Mouse (Mus musculus) adrenal gland (tissue): Measurements from ENCODE around the gene Robo4.

Experiments used
- intact Hi-C: fragments of 180-260 bp; cut with DNase I; formaldehyde crosslinking; loops from one replicate; pipeline ENCODE4 v1.15.1; 2025

The Robo4 gene

DNA sequence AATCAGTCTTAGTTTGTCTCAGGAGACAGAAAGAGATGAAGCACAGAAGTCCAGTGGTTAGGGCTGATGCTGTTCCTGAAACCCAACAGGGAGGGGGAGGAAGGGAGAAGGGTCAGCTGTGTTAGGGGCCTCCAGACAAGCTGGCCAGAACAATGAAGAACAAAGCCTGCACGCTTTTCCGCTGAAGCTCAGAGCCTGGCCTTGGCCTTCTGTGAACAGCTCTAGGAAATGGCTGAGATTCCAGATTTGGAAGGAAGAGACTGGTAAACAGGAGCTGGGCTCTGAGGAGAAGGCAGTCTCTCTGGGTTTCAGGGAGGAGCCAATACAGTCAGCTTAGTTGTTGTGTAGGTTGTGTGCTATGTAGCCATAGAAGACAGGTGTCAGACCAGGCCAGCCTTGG lies 1.1 kb upstream of the Robo4 start:
- intact Hi-C loops = no loop called here

DNA sequence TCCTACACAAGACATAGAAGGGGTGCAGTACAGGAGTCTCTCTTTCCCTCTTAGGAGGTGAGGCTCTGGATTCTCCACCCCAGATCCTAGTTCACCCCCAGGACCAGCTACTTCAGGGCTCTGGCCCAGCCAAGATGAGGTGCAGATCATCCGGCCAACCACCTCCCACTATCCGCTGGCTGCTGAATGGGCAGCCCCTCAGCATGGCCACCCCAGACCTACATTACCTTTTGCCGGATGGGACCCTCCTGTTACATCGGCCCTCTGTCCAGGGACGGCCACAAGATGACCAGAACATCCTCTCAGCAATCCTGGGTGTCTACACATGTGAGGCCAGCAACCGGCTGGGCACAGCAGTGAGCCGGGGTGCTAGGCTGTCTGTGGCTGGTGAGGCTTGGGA lies 804 bp downstream of the Robo4 start:
- intact Hi-C loops = no loop called here

DNA sequence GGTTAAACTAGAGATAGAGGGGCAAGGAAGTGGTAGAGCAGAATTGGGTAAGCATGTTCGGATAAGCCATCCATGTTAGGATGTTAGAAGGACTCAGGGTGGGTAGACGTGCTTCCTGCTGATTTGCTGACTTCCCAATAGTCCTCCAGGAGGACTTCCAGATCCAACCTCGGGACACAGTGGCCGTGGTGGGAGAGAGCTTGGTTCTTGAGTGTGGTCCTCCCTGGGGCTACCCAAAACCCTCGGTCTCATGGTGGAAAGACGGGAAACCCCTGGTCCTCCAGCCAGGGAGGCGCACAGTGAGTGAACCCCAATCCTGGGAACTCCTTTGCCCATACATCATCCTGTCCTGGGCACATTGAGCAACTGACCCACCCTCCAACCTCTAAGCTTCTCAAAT lies 1.3 kb downstream of the Robo4 start:
- intact Hi-C loops = no loop called here

DNA sequence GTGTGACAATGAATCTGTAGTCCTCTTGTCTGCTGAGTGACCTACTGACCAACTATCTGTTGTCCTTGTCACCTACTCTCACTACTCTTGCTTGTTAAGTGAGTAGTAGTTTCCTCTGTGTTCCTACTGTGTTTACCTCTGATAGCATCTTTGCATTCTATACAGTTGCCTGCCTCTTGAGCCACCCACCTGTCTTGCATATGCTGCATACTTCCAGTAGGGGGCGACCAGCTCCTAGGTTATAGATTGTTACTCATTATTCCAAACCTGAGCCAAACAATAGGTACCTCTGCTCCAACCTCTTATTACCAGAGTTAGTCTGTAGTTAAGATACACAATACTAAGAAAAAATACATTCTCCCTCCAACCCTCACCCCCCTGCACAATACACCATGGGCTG lies 4.7 kb downstream of the Robo4 start:
- intact Hi-C loops = no loop called here

DNA sequence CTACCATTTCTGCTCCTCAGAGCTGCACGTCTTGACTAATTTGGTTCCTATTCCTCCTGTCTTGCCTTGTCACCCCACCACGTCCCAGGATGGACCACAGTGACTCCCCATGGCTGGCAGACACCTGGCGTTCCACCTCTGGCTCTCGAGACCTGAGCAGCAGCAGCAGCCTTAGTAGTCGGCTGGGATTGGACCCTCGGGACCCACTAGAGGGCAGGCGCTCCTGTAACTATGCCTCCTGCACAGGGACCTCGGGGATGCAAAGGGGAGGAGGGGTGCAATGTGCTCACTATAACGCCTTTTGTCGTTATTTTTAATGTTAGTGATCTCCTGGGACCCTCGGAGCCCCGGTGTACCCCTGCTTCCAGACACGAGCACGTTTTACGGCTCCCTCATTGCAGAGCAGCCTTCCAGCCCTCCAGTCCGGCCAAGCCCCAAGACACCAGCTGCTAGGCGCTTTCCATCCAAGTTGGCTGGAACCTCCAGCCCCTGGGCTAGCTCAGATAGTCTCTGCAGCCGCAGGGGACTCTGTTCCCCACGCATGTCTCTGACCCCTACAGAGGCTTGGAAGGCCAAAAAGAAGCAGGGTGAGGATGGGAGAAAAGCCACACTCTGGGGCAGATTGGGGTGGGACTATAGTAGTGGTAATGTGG lies 6.3 kb downstream of the Robo4 start:
- intact Hi-C loops = no loop called here

DNA sequence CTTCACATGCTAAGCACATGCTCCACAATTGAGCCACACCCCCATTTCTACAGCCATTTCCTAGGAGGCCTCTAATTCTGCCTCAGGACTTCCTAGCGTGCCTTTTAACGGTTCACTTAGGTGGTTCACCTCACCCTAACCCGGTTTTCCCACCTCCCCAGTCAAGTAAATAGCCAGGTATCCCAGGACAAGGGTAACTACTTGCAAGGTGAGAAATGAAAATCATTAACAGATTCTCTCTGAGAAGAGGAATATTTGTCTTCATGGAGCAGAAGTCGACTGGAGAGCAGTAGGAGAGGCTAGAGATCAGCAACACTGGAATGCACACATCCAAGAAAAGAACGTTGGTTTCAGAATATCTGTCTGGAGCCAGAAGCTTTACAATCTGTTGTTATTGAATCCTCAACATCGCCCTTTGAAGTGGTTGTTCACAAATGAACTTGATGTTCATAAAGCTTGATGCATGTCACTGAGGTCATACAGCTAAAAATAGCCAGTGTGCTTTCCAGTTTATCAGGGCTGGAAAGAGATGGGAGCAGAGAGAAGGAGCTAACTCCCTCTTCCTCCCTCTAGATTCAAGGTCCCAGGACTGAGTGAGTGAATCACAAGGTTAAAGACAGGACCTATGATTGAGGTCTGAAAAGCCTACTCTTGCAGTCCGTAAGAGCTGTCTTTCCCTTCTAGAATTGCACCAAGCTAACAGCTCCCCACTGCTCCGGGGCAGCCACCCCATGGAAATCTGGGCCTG lies 8.2 kb downstream of the Robo4 start:
- intact Hi-C loops = no loop called here

DNA sequence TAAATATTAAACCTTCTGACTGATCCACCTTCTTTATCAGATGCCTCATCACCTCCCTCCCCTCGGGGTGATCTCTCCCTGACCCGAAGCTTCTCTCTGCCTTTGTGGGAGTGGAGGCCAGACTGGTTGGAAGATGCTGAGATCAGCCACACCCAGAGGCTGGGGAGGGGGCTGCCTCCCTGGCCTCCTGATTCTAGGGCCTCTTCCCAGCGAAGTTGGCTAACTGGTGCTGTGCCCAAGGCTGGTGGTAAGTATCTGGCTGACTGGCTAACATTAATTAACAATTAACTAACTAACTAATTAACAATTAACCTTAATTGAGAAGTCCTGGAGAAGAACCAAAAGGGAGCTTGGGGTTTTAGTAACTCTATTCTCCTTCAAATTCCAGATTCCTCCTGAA lies 11.3 kb downstream of the Robo4 start:
- intact Hi-C loops = no loop called here

DNA sequence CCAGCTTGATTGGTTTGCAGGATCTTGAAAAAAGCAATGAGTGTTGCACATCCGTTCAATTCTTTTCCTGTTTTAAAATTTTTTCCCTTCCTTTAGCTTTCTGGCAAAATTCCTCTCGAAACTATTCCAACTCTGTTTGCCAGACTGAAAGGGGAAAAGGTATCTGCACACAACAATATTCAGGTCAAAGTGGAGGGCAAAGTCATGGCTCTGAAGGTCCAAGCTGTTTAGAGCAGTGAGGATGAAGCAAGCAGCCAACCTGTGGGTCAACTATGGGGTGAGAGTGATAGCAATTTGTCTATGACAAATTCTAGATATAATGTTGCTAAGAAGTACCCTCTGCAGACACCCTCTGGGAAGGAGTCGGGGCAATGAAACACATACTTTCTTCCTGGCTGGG lies 13.0 kb downstream of the Robo4 start:
- intact Hi-C loops = no loop called here

DNA sequence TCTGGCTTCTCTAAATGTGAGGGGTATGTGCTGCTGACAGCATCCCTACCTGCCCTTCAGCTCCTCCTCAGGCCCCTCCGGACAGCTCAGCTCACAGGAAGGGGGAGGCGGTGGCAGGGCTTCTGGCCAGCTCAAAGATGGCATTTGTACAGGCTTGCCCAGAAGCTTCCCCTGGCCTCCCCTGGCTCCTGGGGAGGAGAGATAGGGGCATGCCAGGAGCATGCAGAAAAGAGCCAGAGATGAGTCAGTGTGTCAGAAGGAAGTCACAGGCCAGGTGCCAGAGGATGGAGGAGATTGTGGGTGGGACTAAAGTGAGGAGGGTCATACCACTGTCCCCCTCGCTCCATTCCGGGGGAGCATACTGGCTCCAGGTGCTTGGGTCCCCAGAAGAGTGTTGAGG lies 17.1 kb downstream of the Robo4 start:
- intact Hi-C loops = no loop called here

DNA sequence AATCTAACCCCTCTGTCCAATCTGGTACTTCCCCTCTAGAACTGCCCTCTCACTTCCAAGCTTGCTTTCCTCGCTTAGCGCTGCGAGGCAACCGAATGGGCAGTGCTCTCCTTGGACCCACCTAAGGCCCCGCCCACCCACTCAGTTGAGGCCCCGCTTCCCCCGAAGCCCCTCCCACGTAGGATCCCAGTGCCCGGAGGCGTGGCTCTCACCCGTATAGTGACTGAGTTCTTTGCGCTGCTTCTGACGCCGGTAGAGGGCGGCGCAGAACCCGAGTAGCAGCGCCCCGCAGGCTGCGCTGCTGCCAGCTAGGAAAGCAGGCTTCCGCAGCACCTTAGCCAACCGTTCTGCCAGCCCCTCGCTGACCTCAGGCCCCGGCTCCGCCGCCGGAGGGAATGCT lies 19.0 kb downstream of the Robo4 start:
- intact Hi-C loops = no loop called here

DNA sequence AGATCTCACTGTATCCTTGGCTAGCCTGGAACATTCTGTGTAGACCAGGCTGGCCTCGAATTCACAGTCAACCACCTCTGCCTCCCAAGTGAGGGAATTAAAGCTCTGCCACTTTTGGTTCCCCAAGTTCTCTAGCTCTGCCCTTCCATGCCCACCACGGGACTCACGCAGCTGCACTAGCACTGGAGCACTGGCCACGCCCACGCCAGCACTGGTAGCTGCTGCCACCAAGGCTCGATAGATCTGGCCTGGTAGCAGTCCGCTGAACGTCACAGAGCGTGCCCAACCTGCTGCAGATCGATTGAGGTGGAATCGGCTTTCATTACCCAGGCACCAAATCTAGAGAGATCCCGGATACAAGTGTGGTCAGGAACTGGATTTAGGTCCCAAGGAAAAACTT lies 19.5 kb downstream of the Robo4 start:
- intact Hi-C loops = no loop called here

DNA sequence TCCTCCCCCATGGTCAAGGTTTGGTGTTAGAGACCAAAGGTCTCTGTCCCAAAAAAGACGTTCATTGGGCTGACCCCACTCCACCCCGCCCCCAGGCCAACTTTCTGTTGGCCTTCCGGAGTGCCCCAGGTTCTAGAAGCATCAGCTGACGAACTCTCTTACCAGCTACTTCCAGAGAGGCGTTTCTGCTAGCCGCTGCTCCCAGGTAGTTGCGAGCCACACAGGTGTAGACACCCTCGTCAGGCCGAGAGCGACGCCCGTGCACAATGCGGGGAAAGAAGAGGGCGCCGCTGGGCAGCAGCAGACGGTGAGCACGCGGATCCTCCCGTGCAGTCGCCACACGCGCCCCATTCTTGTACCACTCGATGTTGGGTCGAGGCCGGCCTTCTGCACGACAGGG lies 27.6 kb downstream of the Robo4 start:
- intact Hi-C loops = no loop called here

DNA sequence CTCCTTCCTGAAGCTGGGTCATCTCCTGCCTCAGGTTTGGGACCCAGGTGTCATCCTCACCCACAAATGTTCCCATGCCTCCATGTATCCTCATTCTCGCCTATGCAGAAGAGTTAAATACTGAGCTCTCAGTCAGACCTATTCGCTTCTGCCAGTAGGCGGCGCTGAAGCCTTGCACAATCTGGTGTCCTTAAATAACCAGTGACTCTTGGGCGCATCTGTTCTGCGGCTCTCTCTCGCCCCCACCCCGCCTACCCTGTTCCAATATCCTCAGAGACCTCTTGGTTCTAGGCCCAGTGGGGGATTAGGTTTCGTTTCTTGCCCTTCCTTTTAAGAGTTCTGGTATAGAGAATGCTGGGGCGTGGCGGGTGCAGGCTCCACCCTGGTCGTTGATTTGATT lies 28.9 kb downstream of the Robo4 start:
- intact Hi-C loops = loop anchor here (2.0 to 10.0 kb wide), 2 partner anchors 114 to 186 kb away; no protein-coding TSS in a partner anchor

DNA sequence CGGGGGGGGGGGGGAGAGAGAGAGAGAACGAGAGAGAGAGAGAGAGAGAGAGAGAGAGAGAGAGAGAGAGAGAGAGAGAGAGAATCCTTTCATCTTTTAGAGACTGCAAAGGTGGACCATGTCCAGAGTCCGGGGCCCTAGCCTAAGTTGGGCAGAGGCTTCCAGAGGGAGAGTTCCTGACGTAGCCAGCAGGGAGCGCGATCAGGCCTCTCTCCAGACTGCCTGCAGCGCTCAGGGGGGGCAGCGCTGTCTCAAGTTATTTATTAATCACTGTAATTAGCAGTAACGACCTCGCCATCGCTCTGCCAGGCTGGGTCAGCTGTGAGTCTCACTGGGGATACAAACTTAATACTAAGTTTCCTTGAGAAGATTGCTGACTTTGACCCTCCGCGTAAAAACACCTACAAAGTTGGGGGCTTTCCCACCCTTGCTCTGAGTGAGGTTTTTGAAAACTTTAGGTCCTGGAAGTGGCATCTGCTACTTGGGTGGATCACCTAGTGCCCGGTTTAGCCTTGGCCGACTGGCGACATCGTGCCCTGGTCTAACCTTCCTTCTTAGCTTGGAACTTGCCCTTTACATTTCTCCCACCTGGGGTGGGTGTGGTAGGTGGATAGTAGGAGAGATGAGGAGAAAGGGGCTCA lies 30.4 kb downstream of the Robo4 start:
- intact Hi-C loops = loop anchor here (10.0 kb wide), 1 partner anchor 113 kb away; no protein-coding TSS in a partner anchor

DNA sequence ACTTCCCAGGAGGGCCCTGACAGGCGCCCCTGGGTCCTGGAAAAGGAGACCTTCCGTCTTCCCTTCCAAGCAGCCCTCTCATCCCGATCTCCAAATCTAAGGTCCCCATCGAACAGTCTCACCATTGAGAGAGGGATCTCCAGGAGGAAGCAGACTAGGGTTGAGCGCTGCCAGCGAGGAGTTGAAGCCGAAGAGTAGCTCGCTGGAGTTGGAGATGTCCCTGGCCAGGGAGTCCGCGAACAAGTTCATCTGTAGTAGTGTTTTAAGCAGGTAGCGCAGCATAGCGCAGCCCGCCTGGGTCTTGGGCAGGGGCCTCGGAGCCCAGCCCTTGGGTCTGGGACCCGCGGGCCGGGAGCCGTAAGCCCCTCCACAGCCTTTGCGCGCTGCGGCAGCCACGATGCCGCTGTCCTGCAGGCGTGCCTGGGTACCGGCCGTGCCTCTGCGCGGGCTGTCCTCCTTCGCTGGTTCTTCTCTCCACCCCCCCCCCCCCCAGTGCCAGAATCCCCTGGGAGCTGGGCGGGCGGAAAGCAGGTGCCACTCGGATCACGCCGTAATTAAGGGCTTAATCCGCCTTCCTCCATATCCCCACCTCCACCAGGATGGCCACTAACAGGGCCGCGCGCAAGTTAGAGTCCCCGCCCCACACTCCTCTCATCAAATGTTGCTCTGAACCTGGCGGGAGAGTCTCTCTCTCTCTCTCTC lies 31.2 kb downstream of the Robo4 start, which contains the start of gene Robo3:
Robo3 (minus strand) TSS at position 527 of the 702 bp plus-strand sequence.
- intact Hi-C loops = loop anchor here (10.0 kb wide), 1 partner anchor 112 kb away; no protein-coding TSS in a partner anchor

DNA sequence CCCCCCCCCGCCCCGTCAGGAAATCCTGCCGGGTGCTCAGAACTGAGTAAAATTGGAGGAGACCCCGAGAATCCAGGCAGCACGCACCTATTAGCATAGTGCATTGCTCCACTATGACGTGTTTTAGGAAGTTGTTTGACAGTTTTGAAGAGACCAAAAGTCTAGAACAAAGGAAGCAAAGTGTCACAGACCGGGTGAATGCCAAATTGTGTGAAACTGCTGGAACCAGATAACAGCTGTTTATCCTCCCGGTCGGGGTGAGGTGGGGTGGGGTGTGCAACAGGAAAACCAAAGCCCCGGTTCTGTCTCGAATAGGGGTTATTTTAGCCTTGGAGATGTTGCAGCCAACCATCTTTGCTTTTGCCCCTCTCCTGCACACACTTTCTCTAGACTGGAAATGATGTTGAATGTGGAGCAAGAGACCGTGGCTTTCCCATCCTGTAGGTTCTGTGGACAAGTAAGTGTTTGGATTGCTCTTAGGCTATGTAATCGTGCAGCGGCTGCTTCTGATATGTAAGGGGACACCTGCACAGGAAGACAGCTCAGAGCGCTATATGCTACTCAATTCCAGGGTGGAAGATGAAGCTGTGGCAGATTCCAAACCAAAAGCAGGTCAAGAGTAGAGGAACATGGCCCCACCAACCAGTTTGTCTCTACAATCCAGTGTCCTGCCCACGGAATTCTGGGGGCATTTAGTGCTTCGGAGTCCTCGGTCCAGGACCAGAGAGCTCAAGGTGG lies 32.3 kb downstream of the Robo4 start:
- intact Hi-C loops = loop anchor here (10.0 kb wide), 1 partner anchor 111 kb away; no protein-coding TSS in a partner anchor

DNA sequence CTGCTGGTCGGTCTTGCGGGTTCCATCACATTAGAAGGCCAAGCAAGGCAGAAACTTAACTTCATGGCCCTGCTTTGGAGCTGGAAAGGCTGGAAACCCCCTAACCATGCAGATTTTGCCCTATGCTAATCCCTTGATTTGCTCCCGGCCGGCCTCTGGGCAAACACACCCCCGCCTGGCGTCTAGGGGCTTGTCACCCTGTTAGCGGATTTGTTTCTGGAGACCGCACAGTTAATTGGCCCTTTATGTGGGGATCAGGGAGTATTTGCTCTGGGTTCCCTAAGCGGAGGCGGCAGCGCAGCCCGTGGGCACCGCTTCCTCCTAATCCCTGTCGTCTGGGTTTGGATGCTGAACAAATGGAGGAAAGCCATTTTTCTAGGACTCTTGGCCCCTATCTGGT lies 33.2 kb downstream of the Robo4 start:
- intact Hi-C loops = loop anchor here (10.0 kb wide), 1 partner anchor 110 kb away; no protein-coding TSS in a partner anchor

DNA sequence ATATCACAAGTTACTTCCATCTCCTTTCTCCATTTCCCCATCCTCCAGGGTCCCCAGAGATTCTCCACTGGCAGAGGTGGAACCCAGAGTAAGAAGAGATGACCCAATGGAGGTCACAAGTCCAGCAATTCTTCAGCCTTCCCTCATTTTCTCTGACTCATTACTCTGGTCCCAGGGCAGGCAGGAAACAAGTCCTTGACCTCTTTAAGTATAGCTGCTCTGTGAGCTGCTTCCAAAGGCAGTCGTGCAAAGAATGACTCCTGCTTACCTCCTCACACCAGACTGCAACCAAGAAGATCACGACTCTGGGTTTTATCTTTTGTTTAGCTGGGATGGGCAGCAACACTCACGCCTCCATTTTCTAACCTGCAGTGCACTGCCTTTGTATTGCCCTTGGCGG lies 33.9 kb downstream of the Robo4 start:
- intact Hi-C loops = loop anchor here (10.0 kb wide), 1 partner anchor 109 kb away; no protein-coding TSS in a partner anchor

DNA sequence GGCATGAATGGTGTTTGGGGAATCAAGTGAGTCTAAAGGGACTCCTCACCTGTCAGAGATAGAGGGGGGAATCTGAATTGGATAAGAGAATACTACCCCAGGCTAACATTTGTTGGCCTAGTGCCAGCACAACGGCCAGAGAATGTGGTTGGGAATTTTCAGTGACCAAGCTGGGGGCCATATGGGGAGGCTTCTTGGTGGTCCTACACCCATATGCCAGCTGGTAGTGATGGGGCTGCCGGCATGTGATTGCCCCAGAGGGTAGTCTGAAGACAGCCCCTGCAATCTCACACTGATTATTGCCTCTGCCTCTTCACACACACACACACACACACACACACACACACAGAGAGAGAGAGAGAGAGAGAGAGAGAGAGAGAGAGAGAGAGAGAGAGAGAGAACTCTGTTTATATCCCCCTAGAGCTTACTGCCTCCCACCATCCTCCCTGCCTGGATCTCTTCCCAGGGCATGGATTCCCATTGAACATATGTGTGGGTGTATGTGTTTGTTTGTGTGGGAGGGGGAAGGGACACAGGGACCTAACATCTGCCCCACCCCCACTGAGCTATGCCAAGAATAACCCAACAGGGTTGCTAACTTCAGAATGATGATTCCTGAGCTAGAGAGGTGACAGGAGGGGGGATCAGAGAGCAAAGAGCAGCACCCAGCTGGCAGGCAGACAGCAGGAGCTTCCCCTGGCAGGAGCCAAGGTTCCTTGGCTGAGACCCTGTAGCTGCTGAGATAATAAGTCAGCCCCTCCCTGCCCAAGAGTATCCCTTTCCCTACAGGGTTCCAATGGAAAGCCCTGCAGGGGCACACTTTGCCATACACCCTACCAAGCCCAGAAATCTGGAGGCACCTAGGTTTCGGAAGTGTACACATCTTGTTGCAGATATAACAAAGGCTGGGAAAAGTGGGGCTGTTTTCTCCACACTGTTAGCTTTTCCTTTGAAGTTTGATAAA lies 36.4 kb downstream of the Robo4 start:
- intact Hi-C loops = loop anchor here (10.0 kb wide), 1 partner anchor 107 kb away; no protein-coding TSS in a partner anchor

DNA sequence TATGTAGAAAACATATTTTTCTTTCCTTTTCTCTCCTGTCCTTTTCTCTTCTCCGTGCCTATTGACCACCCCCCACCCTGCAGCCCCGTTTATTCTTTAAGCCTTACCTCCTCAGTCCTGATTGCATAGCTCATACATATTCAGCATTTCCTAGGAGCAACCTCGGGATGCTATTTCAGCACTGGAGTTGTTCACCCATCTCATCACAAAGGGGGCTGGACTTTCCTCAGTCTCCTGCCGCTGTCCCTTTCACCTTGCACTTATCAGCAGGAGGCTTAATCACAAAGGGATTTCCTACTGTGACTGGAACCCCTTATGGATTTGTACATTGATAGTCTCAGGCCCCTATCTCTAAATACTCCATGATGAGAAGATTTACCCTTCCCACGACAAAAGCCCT lies 50.7 kb downstream of the Robo4 start:
- intact Hi-C loops = no loop called here
